Mouse (Mus musculus) kidney, postnatal 36 days (tissue): ENCODE results near the gene Atf5.

Experiments
- DNase-seq, 2 experiments: peaks; one replicate each; pipeline ENCODE4 v3.0.0; 2021 to 2022; ENCODE audit warnings: mixed read lengths in 2 of 2

Atf5 gene

GRCm38 (mm10) chr7:44816470-44817021, at the start of gene Atf5:
Gene Atf5, minus strand, starts transcription at chr7:44816658.
- peak in 1 of 2 experiments; percentile 68 for DNase-seq

GRCm38 (mm10) chr7:44864595-44865542, 48.4 kb upstream of the Atf5 start:
- DNase-seq = no peak

DNA sequence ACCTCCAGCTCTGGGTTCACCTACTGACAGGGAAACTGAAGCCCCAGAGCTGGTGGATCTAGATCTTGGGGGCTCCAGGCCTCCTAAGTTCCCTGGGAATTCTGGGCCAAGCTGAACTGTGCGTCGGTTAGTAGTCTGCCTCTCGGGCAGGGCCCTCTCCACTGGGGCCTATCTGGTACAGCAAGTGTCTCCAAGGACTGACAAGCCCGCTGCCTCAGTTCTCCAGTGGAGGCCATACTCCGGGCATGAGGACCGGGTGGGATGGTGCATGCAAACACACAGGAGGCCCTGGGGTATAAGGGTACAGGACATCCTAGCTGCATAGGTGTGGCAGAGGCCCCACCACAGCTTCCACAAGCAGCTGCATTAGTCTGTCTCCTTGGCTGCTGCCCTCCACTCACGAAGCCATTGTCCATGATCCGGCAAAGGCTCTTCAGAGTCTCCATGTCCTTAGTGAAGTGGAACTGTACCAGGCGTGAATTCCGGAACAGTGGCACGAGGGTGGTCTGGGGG, 47.6 kb upstream of the Atf5 start:
- no peak for DNase-seq

DNA sequence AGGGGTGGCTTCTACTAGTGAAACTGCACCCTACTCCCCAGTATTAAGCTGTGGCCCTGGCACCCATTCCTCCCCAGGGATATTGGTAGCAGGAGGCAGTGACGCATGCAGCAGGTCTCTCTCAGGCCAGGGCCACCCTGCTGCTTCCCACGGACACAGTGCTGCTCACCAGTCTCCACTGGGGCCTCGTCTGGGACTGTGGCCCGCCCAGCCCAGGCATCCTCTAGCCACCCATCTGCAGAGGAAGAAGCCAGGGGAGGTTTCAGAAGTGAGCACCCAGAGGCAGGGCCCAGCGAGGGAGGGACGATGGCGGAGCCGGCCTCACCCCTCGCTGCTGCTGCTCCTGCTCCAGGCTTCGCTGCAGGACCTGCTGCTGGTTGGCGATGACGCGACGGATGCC, 46.8 kb upstream of the Atf5 start:
- DNase-seq = no peak

- DNase-seq = no peak
These were observed 46.0 kb upstream of the Atf5 start for GRCm38 (mm10) chr7:44862434-44862833.

GRCm38 (mm10) chr7:44861429-44861816, 45.0 kb upstream of the Atf5 start:
- no peak for DNase-seq

- peak; percentile 54 to 87 for DNase-seq
These were observed 44.3 kb upstream of the Atf5 start for GRCm38 (mm10) chr7:44860576-44861428.

DNA sequence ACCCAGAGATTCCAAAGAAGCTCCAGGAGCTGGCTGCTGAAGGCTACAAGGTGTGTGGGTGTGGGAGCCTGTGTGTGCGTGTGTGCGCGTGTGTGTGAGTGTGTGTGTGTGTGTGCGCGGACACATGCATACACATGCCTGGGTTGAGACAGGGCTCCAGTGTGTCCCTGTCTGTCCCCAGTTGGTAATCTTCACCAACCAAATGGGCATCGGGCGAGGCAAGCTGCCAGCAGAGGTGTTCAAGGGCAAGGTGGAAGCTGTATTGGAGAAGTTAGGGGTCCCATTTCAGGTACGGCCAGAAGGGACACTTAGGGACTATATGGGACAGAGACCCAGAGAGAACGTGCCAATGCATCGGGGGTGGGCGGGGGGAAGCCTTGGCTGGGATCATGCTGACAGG, 43.4 kb upstream of the Atf5 start:
- DNase-seq = no peak

DNA sequence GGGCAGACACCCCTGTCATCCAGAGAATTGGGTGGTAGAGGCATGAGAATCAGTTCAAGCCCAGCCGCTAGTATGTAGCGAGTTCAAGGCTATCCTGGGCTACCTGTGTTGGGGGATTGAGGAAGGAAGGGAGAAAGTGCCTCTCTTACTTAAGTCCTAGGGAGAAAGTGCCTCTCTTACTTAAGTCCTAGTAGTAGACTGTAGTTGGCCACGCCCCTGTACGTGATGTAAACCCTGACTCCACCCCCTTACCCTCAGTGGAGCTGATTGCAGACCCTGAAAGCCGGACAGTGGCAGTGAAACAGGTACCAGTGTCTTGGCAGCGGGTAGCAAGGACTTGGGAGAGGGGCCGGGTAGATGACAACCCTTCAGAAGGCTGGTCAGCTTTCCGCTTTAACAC, 41.4 kb upstream of the Atf5 start:
- peak; percentile 42 to 55 for DNase-seq

- DNase-seq = peak; percentile 86 to 90
These were observed 40.6 kb upstream of the Atf5 start, which contains the start of gene Pnkp for GRCm38 (mm10) chr7:44857042-44857552. Gene Pnkp, plus strand, starts transcription at chr7:44857139.

DNA sequence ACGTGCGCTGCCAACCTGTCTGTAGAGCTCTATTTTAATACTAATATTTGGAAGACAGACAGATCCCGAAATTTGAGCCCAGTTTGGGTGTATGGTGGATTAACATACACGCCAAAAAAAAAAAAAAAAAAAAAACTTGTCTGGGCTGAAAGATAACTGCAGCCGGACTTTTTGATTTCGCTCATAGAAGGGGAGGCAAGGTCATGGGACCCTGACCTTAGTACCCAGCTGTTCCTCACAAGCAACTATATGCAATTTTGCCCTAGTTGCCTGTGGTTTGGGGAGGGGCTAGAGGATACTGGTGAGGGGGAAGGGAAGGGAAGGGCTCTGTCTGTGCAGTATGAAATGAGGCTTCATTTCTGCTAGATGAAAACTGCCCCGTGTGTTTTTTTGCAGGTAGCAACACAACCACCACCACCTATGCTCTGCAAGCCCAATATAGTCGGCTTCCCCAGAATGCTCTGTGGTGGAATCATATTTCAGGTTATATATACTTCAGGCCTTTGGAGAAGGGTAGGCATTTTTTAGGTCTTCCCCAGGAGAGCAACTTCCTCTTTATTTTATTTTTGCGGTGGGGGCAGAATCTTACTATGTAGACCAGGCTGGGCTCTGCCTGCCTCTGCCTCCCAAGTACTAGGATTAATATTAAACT, 39.9 kb upstream of the Atf5 start:
- DNase-seq = no peak

DNA sequence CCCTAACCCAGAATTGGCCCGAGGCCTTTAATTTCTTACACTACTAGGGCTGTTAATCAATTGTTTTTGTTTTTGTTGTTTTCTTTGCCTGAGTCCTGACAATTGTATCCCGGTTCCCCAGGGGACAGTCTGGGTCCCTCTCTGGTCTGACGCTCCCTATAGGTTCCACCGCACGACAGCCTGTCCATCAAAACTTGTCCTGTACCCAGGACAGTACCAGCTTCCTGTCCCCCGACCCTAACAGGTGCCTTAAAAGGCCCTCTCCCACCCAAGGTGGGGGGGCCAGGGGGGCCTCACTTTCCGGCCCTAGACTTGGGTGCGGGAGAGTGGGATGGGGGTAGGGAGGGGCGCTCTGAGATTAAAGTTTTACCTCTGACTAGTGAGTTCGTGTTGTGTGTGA, 38.6 kb upstream of the Atf5 start:
- DNase-seq = no peak

- DNase-seq = peak; percentile 95 to 96
These were observed 38.0 kb upstream of the Atf5 start for GRCm38 (mm10) chr7:44854356-44855031.

- DNase-seq = no peak
These were observed 37.3 kb upstream of the Atf5 start for GRCm38 (mm10) chr7:44853596-44854355.

DNA sequence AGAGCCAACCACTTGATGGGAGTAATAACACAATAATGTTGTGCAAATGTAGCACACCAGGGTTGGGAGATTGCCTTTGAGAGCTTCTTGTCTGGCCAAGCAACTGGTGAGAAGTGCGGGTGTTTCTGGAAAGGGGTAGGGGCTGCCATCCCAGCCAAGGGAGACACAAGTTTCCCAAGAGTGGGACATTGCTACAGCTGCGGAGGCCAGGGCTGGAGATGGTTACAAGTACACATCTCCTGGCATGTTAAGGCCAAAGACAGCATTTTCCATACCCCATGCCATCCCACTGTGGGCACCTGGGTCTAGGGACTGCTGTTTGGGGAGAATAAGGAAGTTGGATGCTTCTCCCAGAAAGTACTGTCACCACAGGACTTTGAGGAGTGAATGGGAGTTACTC, 36.6 kb upstream of the Atf5 start:
- DNase-seq = no peak

- DNase-seq = no peak
These were observed 36.0 kb upstream of the Atf5 start for GRCm38 (mm10) chr7:44852259-44853027.

DNA sequence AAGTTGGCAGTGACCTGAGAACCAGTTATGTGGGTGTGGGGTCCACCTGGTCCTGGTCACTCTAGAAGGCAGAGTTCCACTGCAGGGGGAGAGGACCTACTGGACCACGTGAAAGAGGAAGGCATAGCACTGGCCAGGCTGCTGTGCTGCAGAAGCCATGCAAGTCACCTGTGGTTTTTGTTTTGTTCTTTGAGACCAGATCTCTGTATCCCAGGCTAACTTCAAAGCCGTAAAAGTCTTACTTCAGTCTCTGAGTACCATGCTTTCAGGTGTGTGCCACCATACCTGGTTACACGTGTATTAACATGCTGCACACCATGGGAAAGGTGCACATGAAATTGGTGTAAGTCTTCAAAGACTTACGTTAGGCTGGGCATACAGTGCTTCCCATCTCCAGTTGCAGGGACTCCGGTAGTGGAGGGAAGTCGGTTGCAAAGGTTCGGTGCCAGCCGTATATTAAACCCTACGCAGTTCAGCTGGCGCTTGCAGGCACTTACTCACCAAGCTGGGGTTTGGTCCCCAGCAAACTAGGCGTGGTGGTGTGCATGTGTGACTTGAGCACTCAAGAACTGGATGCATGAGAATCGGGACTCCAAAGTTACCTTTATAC, 35.3 kb upstream of the Atf5 start:
- DNase-seq = no peak

GRCm38 (mm10) chr7:44850789-44851624, 34.5 kb upstream of the Atf5 start:
- no peak for DNase-seq

- peak; percentile 82 to 91 for DNase-seq
These were observed 33.7 kb upstream of the Atf5 start for GRCm38 (mm10) chr7:44850146-44850545.
